Mouse (Mus musculus) ES-E14 (cell line): Measurements from ENCODE around the gene Gstt3.

Source experiments
- CHD2 ChIP-seq: IDR thresholded peaks from 2 replicates; pipeline ENCODE4 v1.6.1; 2014; ENCODE audit warnings: mild to moderate bottlenecking, low read depth, low read length, inconsistent platforms
- HCFC1 ChIP-seq: IDR thresholded peaks from 2 replicates; pipeline ENCODE4 v1.6.1; 2012; ENCODE audit warnings: low read length, inconsistent platforms, borderline replicate concordance; ENCODE audit not compliant: insufficient read depth
- MAFK ChIP-seq: IDR thresholded peaks from 2 replicates; pipeline ENCODE4 v1.6.1; 2014; ENCODE audit warnings: mild to moderate bottlenecking, low read depth, low read length, inconsistent platforms; ENCODE audit not compliant: insufficient read depth
- ZC3H11A ChIP-seq: IDR thresholded peaks from 2 replicates; pipeline ENCODE4 v1.6.1; 2012; ENCODE audit warnings: low read depth, mild to moderate bottlenecking, inconsistent platforms, low read length, borderline replicate concordance
- ZNF384 ChIP-seq: IDR thresholded peaks from 2 replicates; pipeline ENCODE4 v1.6.1; 2012; ENCODE audit warnings: low read depth, low read length, inconsistent platforms

- TF ChIP-seq MAFK (no peak), CHD2 (no peak), HCFC1 (no peak), ZNF384 (no peak), ZC3H11A (no peak)
These were observed 8.6 kb upstream of the Gstt3 start for GRCm38 (mm10) chr10:75789841-75790240.
